Mouse (Mus musculus) left cerebral cortex, adult 11 months (tissue): ENCODE measurements around the gene Tmem33.

Source experiments
- DNase-seq: peaks from one replicate; pipeline ENCODE4 v3.0.0; 2022; ENCODE audit warnings: low spot score

The Tmem33 gene

DNA sequence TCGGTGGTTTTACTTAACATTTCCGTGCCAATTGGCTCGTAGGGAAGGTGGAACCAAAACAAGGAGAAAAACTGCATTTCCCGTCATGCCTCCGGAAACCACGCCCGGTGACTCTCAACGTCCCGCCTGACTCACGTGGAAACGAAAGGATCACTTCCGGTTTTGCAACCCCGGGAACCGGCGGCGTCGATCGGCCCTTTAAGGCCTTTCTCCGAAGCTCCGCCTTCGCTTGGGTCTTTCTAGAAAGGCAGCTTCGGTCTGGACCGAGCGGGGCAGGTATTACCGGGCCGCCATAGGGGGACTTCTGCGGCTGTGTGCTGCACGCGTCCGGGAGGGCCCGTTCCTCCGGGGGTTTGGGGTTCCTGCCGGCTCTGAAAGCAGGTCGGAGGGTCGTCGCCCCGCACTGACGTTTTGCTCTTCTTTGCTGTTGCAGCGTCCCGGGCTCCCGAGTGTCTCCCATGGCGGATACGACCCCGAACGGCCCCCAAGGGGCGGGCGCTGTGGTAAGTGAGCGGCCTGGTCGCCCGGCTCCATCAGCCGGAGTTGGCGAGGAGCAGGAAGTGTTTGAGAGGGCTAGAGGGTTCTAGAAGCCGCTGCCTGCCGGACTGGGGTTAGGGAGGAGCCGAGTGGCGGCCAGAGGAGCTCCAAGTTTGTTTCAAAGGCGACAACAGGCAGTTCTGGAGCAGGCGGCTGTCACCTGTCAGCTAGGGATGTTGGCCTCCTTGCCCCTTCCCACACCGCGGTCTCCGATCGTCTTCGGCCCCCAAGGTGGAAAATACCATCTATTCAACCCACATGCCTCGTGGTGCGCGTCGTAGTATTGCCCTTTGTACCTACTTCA, at the start of gene Tmem33:
Tmem33 (plus strand) TSS at position 35 of the 841 bp plus-strand sequence.
- peak; percentile 85 for DNase-seq

DNA sequence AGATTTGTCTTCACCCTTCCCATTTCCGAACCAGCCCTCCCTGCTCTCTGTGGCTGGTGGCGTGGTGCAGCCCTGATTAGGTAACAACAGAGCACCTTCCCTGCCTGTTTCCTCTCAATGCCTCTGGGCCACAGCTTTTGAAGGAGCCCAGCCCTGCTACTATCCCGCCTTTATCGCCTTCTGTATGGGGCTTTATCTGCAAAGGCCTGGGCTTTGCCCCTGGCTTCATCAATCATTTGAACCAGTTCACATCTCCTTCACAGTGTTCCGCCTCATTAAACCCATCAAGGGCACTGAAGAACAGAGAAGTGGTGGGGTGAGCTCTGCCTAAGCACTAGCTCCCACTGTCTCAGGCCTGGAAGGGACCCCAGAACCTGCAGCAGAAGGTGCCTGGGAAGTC, 47.2 kb upstream of the Tmem33 start:
- DNase-seq: no peak

- DNase-seq: no peak
Observed at GRCm38 (mm10) chr5:67215121-67216030, 45.0 kb upstream of the Tmem33 start.

GRCm38 (mm10) chr5:67216031-67216778, 44.2 kb upstream of the Tmem33 start:
- DNase-seq: no peak

DNA sequence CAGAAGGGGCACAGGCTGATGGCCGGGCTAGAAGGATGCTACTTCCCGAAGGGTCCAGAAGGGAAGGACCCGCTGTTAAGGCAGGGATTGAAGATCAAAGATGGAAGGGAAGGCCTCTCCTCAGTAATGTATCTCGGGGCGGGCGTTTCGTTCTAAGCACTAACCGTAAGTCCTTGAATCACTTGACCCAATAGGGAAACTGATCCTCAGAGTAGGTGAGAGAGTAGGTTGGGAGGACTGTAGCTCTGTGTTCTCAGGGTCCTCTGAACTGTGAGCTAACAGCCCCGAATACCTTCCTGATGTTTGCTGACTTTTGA, 43.6 kb upstream of the Tmem33 start:
- DNase-seq: no peak

DNA sequence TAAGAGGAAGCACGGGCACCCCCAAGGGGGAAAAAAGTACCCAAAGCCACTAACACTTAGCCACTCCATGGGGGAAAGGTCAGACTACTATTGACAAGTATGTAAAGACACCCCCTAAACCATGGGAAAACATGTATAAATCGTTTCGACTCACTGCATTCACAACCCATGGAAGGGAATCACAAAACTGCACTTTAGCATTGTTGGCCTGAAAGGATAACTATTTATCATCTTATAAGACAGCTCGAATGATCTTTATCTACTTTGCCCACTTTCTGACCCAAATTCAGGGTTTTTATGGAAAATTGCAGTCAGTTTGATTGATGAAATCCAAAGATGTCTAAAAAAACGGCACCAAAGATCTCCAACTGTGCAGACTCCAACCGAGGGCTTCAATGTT, 38.5 kb upstream of the Tmem33 start:
- no peak for DNase-seq

DNA sequence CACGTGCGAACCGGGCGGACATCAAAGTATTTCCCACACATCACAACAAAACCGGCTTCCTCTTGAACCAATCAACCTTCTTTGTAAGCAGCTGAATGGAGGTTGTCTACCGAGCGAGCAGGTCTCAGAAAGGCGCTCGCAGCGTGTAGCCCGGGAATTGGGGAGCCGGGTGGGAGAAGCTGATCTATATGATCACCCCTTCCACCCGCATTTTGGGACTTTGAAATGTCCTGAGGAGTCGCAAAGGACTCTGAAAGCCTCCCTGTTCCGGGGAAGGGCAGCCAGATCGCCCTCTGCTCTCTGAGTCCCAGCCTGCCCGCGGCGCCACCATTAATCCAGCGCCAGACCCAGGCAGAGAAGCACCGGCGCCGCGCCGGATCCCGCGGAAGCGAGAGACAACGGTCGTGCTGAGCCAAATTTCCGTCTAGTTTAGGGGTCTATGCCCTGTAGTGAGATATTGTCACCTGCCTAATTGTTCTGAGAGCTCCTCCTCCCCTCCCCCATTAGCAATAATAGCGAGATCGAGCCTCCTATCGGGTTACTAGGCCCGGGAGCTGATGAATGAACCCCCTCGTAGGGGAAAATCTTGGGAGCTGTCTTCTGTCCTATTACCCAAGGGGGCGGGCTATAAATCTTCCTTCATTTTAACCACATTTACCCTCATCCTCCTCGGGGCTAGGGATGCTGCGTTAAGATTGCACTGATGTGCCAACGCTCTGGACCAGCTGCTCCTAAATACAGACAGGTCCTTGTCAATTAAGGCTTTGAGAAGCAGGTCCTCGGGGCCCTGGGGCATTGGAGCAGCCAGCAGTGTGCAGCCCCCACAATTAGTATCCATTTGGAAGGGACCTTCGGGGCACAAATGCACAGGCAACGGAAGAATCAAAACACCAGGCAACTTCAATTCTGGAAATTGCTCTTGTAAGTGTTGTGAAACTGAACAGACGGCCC, 37.6 kb upstream of the Tmem33 start:
- DNase-seq: no peak

- DNase-seq: no peak
Observed at GRCm38 (mm10) chr5:67223391-67224121, 36.8 kb upstream of the Tmem33 start.

- no peak for DNase-seq
Observed at GRCm38 (mm10) chr5:67224122-67224502, 36.3 kb upstream of the Tmem33 start.

DNA sequence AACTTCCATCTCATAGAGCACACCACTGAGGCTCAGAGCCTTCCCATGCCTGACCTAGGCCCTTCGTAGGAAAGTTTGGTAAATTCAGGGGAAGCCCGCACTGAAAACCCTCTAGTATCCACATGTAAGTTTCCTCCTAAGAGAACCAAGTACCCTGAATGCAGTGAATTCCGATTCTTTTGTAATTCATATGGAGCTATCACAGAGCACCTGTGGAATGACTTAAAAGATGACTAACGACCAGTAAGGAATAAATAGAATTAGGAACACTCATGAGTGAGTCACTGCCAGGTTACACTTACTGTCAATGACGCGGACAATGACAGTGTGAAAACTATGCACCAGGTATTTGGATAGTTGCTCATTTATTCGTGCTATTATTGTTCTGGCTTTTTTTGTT, 34.6 kb upstream of the Tmem33 start:
- DNase-seq: no peak

DNA sequence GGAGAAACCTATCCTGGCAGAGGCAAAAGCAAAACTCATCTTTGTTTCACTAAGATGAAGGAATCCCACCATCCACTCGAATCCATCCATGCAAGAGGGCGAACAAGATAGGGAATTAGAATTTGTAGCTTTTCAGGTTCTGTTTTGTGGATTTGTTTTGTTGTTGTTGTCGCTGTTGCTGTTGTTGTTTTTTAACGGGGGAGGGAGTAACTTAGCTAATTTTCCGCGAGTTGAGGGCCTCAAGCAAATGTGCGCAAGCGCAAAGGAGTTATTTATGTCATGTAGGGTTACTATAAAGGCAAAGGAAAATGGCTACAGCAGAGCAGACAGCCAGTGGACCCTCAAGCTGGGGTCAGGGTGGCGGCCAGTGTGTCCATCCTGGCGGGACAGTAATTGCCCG, 33.1 kb upstream of the Tmem33 start:
- DNase-seq: no peak

- no peak for DNase-seq
Observed at GRCm38 (mm10) chr5:67227682-67228444, 32.5 kb upstream of the Tmem33 start.

DNA sequence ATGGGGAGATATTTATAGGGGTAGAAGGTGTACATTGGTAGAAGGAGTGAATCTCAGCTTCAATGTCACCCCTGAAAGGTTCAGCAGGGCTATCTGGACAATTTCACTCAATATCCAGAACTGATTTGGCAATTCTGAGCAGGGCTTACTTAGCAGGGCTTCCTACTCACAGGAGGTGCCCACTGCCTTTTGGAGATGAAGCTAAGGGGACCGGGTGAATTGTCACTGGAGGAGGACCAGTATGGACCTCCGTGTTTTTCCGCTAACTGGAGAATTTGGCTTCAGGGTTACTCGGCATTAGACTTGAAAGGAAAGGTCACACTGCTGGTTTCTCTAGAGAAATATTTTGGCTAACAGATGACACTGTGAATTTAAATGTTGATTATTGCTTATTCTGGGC, 25.7 kb upstream of the Tmem33 start:
- no peak for DNase-seq

DNA sequence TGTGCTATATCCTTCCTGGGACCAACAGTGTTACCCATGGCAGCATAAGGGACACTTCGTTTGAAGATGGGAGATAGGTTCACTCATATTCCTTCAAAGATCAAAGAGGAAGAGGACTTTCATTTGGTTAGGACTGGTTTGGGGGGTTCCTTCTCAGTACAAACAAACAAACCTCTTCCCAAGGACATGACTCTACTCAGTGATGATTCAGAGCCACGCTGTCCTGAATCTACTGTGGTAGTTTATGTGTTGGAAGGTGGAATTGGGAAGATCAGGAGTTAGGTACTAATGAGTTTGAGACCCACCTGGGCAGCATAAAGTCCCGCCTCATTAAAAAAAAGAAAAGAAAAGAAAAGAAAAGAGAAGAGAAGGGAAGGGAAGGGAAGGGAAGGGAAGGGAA, 24.9 kb upstream of the Tmem33 start:
- no peak for DNase-seq

- DNase-seq: no peak
Observed at GRCm38 (mm10) chr5:67236601-67237000, 23.8 kb upstream of the Tmem33 start.

DNA sequence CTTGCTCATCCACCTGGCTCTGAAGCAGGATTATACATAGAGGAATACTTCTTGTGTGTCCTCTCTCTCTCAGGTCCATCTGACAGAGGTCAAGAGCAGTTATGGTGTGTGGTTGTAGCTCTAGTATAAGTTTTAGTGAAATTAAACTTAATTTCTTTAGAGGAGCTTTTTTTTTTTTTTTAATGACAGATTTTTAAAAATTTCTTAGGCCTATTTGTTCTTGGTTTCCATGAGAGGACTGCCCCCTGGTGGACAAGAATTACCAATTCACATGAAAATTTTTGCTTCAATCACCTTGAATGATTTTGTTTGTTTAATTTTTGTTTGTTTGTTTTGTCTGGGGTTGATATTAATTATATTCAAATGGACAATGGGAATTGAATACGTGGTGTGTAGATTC, 22.1 kb upstream of the Tmem33 start:
- DNase-seq: no peak

DNA sequence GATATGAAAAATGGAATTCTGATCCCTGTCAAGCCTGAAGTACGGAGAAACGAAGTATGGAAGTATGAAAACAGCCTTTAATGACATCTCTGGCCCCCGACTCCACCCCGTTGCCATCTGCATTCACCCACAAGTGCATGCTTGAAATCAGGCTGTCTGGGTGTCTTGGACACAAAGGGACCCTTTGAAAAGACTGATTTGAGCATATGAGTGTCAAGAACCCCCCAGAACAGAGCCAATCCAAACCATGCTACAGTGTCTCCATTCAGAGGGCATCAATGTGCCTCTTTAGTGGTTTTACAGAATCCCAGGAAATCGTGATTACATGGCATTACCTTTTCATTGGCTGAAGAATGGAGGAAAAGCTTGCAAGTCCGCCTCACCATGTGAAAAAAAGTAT, 18.7 kb upstream of the Tmem33 start:
- no peak for DNase-seq

GRCm38 (mm10) chr5:67243231-67243630, 17.1 kb upstream of the Tmem33 start:
- no peak for DNase-seq

GRCm38 (mm10) chr5:67252261-67252660, 8.1 kb upstream of the Tmem33 start:
- no peak for DNase-seq

- no peak for DNase-seq
Observed at GRCm38 (mm10) chr5:67255664-67256063, 4.7 kb upstream of the Tmem33 start.
